Mouse (Mus musculus) cerebral cortex, adult 2 months (tissue): ENCODE measurements around the gene 4931409K22Rik.

Experiments
- WGBS: fragments of 180-500 bp; shearing (Covaris S2); methylation state at CpG from one replicate; pipeline ENCODE4 v1.1.7; 2018; 5-methylcytosine and 5-hydroxymethylcytosine counted together

The 4931409K22Rik gene

GRCm38 (mm10) chr5:24556709-24557108 is at the start of gene 4931409K22Rik:
Gene 4931409K22Rik, minus strand, starts transcription at chr5:24556809.
- WGBS, result 77% methylated on average over 2 of the region's 2 CpGs

GRCm38 (mm10) chr5:24605980-24606665 is 49.5 kb upstream of the 4931409K22Rik start:
- WGBS, result 35% methylated on average over 14 of the region's 14 CpGs

GRCm38 (mm10) chr5:24605321-24605979 is 48.8 kb upstream of the 4931409K22Rik start:
- WGBS, result 18% methylated on average over 6 of the region's 6 CpGs

- 2% methylated on average over 37 of the region's 46 CpGs for WGBS
Observed at GRCm38 (mm10) chr5:24604656-24605100, 48.1 kb upstream of the 4931409K22Rik start.

- 15% methylated on average over 12 of the region's 12 CpGs for WGBS
Observed at GRCm38 (mm10) chr5:24604080-24604655, 47.6 kb upstream of the 4931409K22Rik start.

GRCm38 (mm10) chr5:24603431-24604010 is 46.9 kb upstream of the 4931409K22Rik start:
- WGBS, result 82% methylated on average over 8 of the region's 8 CpGs

- 11% methylated on average over 16 of the region's 16 CpGs for WGBS
Observed at GRCm38 (mm10) chr5:24602751-24603343, 46.2 kb upstream of the 4931409K22Rik start.

GRCm38 (mm10) chr5:24601911-24602750 is 45.5 kb upstream of the 4931409K22Rik start:
- WGBS, result under 1% methylated on average over 73 of the region's 73 CpGs

GRCm38 (mm10) chr5:24601071-24601835 is 44.6 kb upstream of the 4931409K22Rik start:
- 6% methylated on average over 33 of the region's 33 CpGs for WGBS

GRCm38 (mm10) chr5:24600236-24600635 is 43.6 kb upstream of the 4931409K22Rik start:
- WGBS, result 86% methylated on average over 2 of the region's 2 CpGs

- 24% methylated on average over 8 of the region's 8 CpGs for WGBS
Observed at GRCm38 (mm10) chr5:24599137-24599536, 42.5 kb upstream of the 4931409K22Rik start.

- 2% methylated on average over 41 of the region's 41 CpGs for WGBS
Observed at GRCm38 (mm10) chr5:24598570-24599006, 42.0 kb upstream of the 4931409K22Rik start.

GRCm38 (mm10) chr5:24597901-24598569 is 41.4 kb upstream of the 4931409K22Rik start:
- 8% methylated on average over 15 of the region's 15 CpGs for WGBS

GRCm38 (mm10) chr5:24597221-24597728 is 40.7 kb upstream of the 4931409K22Rik start:
- WGBS, result 10% methylated on average over 2 of the region's 2 CpGs

GRCm38 (mm10) chr5:24596519-24597171 is 40.0 kb upstream of the 4931409K22Rik start:
- WGBS, result 7% methylated on average over 11 of the region's 11 CpGs

GRCm38 (mm10) chr5:24595786-24596380 is 39.3 kb upstream of the 4931409K22Rik start:
- 41% methylated on average over 14 of the region's 14 CpGs for WGBS

- WGBS, result 84% methylated on average over 5 of the region's 5 CpGs
Observed at GRCm38 (mm10) chr5:24595261-24595660, 38.7 kb upstream of the 4931409K22Rik start.

GRCm38 (mm10) chr5:24594346-24594745 is 37.7 kb upstream of the 4931409K22Rik start:
- 88% methylated on average over 5 of the region's 5 CpGs for whole genome bisulfite sequencing
